Mouse (Mus musculus): ENCODE results near the gene Tgfbr2.

DNA sequence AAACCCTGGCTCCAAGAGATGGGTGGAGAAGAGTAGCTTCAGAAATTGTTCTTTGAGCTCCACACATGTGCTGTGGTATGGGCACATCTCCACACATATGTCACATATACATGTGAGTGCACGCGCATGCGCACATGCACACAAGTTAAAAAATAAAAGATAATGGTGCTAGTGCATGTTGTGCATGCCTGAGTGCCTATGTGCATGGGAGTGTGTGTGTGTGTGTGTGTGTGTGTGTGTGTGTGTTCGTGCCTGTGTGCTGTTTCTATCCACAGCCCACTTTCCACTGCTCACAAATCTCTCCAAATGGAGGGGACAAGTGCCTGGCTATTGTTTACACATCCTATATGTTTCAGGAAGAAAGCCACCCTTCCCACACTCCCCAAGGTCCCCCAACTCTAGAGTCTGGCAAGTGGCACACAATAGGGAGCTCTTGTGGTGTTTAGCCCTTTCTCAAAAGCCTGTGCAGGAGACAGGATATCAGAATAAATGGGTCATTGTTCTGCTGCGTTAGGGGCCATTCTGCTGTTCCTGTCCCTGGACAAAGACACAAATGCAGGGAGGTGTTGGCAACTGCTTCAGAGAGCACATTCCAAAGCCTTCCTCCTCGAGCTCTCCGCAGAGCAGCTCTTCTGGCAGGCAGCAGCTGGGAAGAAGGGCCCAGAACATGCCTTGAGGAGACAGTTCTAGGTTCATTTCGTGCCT, 37.9 kb upstream of the Tgfbr2 start:
- TF ChIP-seq CTCF (IDR thresholded peaks at IDR 0.05; ENCODE audit: extremely low read depth, insufficient read depth, low read length) (no peak), POLR2A (IDR thresholded peaks at IDR 0.05; ENCODE audit: extremely low read depth, insufficient read depth, low read length) (no peak)

All from cortical plate, adult 2 months (tissue).